Mouse (Mus musculus): ENCODE results near the gene Nanos1. TPM values are rescaled to one million over a fixed set of nuclear protein-coding genes. Genes with fewer than 3 reads are reported as not detected.

Nanos1 gene
- total and polyA plus RNA-seq, 3 experiments = 1.2 to 3.2 (median 1.3) TPM

DNA sequence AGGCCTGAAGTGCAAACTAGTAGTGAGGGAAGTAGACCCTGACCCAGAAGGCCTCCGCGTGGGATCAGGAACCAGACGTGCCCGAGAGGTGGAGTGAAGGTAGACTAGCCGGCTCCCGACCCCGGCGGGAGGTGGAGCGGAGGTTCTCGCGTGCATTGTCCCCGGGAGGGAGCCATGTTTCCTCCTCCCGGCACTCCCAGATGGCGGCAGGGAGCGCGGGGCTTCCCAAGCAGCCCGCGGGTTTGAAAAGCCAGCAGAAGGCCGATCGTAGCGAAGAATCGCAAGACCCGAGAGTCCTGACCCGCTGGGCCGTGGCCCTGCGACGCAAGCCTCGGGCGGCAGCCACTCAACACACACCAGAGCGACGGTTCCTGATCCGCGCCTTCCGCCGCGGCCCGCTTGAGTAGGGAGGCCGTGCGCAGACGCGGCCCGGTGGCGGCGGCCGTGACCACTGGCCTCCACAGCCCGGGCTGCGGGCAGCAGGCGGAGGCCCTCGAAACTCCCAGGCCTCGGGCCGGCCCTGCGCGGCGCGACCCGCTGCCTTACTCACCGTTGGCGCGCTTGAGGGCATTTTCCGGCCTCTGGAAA lies 34.2 kb downstream of the Nanos1 start:
- Histone ChIP-seq H3K9ac (ENCODE audit: insufficient read depth, low read depth) (peak overlapping the region; percentile 99), H3K4me3 (replicated peaks in 1 of 3; ENCODE audit: low read depth in 2 of 3, low read length in 2 of 3, poor library complexity in 1 of 3) (peak overlapping the region; percentile 81 to 96 (median 92)), H3K4me2 (ENCODE audit: insufficient read depth, low read depth, poor library complexity, severe bottlenecking) (peak overlapping the region; percentile 4; the same call in 1 of the 2 replicates), H3K9me3 (replicated peaks; ENCODE audit: low read length) (no peaks in the 10 kb centered on the region), H3K4me1 (ENCODE audit: control insufficient read depth in 1 of 2, insufficient read depth in 2 of 2) (peaks cover 0 to 22% of the 10 kb centered on the region in 2 experiments; a peak in 2 of 4 replicates), H3K79me2 (replicated peaks; ENCODE audit: control insufficient read depth, extremely low read depth, insufficient read depth, poor library complexity, severe bottlenecking) (peaks cover 43% of the 10 kb centered on the region), H3K36me3 (replicated peaks in 1 of 2; ENCODE audit: control insufficient read depth in 1 of 2, insufficient read depth in 1 of 2, low read length in 1 of 2) (peaks cover 0 to 7% of the 10 kb centered on the region in 2 experiments), H3K27ac (ENCODE audit: insufficient read depth, low read depth) (peak overlapping the region; percentile 95), H3K27me3 (replicated peaks) (no peaks in the 10 kb centered on the region)
- dilution Hi-C loops (cut with MboI; ENCODE audit: extremely low pct_ligation_motif_present, extremely low pct_unique_long_range_greater_than_20kb, low sequenced_read_pairs) = no loop called here
- in situ Hi-C loops (cut with MboI; ENCODE audit: low pct_ligation_motif_present, low pct_unique_long_range_greater_than_20kb, low sequenced_read_pairs) = no loop called here
- peak; percentile 53 for DNase-seq (ENCODE audit: extremely low read depth)
- TF ChIP-seq TCF12 (IDR thresholded peaks at IDR 0.05; ENCODE audit: low read depth, low read length) = peak; percentile 30
- TF ChIP-seq RCOR1 (conservative IDR thresholded peaks at IDR 0.05; ENCODE audit: low read depth, low read length) = no peak
- 0 out of 2 replicates have a peak, but pooled peaks have one; percentile 7 for TF ChIP-seq IRF4 (IDR thresholded peaks at IDR 0.05; ENCODE audit: low read depth, low read length)
- TF ChIP-seq CHD2 (IDR thresholded peaks at IDR 0.05; ENCODE audit: low read length) = peak; percentile 23; the same call in 1 of the 2 replicates
- no peak; the same call in 1 of the 2 replicates for TF ChIP-seq ZMIZ1 (IDR thresholded peaks at IDR 0.05; ENCODE audit: low read depth, low read length)
- 0 out of 2 replicates have a peak, but pooled peaks have one; percentile 19 for TF ChIP-seq TBP (conservative IDR thresholded peaks at IDR 0.05; ENCODE audit: low read depth, low read length)

GRCm38 (mm10) chr19:60790551-60791161 lies 34.9 kb downstream of the Nanos1 start, which contains the start of gene Eif3a:
Gene Eif3a, minus strand, starts transcription at chr19:60790658.
- dilution Hi-C loops (cut with MboI; ENCODE audit: extremely low pct_ligation_motif_present, extremely low pct_unique_long_range_greater_than_20kb, low sequenced_read_pairs) (no loop called here), in situ Hi-C loops (cut with MboI; ENCODE audit: low pct_ligation_motif_present, low pct_unique_long_range_greater_than_20kb, low sequenced_read_pairs) (no loop called here)
- Histone ChIP-seq H3K9me3 (replicated peaks; ENCODE audit: low read length) (no peaks in the 10 kb centered on the region), H3K27me3 (replicated peaks) (no peaks in the 10 kb centered on the region), H3K36me3 (replicated peaks in 1 of 2; ENCODE audit: control insufficient read depth in 1 of 2, insufficient read depth in 1 of 2, low read length in 1 of 2) (peaks cover 0 to 6% of the 10 kb centered on the region in 2 experiments), H3K79me2 (replicated peaks; ENCODE audit: control insufficient read depth, extremely low read depth, insufficient read depth, poor library complexity, severe bottlenecking) (peaks cover 38% of the 10 kb centered on the region), H3K9ac (ENCODE audit: insufficient read depth, low read depth) (peak within 1 kb of the TSS; percentile 99), H3K4me1 (ENCODE audit: control insufficient read depth in 1 of 2, insufficient read depth in 2 of 2) (peaks cover 0 to 25% of the 10 kb centered on the region in 2 experiments; a peak in 2 of 4 replicates), H3K4me3 (replicated peaks in 1 of 3; ENCODE audit: low read depth in 2 of 3, low read length in 2 of 3, poor library complexity in 1 of 3) (peak within 1 kb of the TSS; percentile 81 to 96 (median 92)), H3K27ac (ENCODE audit: insufficient read depth, low read depth) (peak within 1 kb of the TSS; percentile 95), H3K4me2 (ENCODE audit: insufficient read depth, low read depth, poor library complexity, severe bottlenecking) (peak within 1 kb of the TSS; percentile 90)
- DNase-seq (ENCODE audit: extremely low read depth) = peak; percentile 92
- TF ChIP-seq SMC3 (IDR thresholded peaks at IDR 0.05; ENCODE audit: low read depth, low read length) (no peak), ETS1 (conservative IDR thresholded peaks at IDR 0.05; ENCODE audit: low read depth, low read length) (peak; percentile 42), GABPA (IDR thresholded peaks at IDR 0.05; ENCODE audit: insufficient replicate concordance, low read depth, low read length) (no peak), MAFK (IDR thresholded peaks at IDR 0.05; ENCODE audit: insufficient replicate concordance, low read length) (0 out of 2 replicates have a peak, but pooled peaks have one; percentile 23), TBP (conservative IDR thresholded peaks at IDR 0.05; ENCODE audit: low read depth, low read length) (peak; percentile 84), NRF1 (IDR thresholded peaks at IDR 0.05; ENCODE audit: low read depth, low read length) (peak; percentile 98), ZKSCAN1 (IDR thresholded peaks at IDR 0.05; ENCODE audit: borderline replicate concordance, low read depth, low read length) (no peak), SIN3A (IDR thresholded peaks at IDR 0.05; ENCODE audit: low read length) (peak; percentile 42; the same call in 1 of the 2 replicates), ZNF384 (IDR thresholded peaks at IDR 0.05; ENCODE audit: low read depth, low read length) (no peak), MXI1 (IDR thresholded peaks at IDR 0.05; ENCODE audit: low read depth, low read length) (peak; percentile 96), JUN (IDR thresholded peaks at IDR 0.05; ENCODE audit: insufficient read depth, low read depth, low read length) (no peak), ZC3H11A (IDR thresholded peaks at IDR 0.05; ENCODE audit: low read depth, low read length) (no peak), RCOR1 (conservative IDR thresholded peaks at IDR 0.05; ENCODE audit: low read depth, low read length) (no peak; the same call in 1 of the 2 replicates), BHLHE40 (IDR thresholded peaks at IDR 0.05; ENCODE audit: low read depth, low read length) (peak; percentile 49; the same call in 1 of the 2 replicates), IRF4 (IDR thresholded peaks at IDR 0.05; ENCODE audit: low read depth, low read length) (peak; percentile 73), EP300 (IDR thresholded peaks at IDR 0.05; ENCODE audit: low read length) (no peak), ZMIZ1 (IDR thresholded peaks at IDR 0.05; ENCODE audit: low read depth, low read length) (peak; percentile 88), USF1 (IDR thresholded peaks at IDR 0.05; ENCODE audit: low read depth, low read length) (peak; percentile 90), KAT2A (IDR thresholded peaks at IDR 0.05; ENCODE audit: insufficient replicate concordance, low read length) (0 out of 2 replicates have a peak, but pooled peaks have one; percentile 76), ELF1 (IDR thresholded peaks at IDR 0.05; ENCODE audit: low read depth, low read length) (peak; percentile 91), HCFC1 (IDR thresholded peaks at IDR 0.05; ENCODE audit: low read depth, low read length) (peak; percentile 79), MAZ (IDR thresholded peaks at IDR 0.05; ENCODE audit: low read depth, low read length) (peak; percentile 29; the same call in 1 of the 2 replicates), TCF12 (IDR thresholded peaks at IDR 0.05; ENCODE audit: low read depth, low read length) (peak; percentile 97), E2F4 (IDR thresholded peaks at IDR 0.05; ENCODE audit: insufficient replicate concordance, low read depth, low read length) (peak; percentile 74; the same call in 1 of the 2 replicates), MAX (IDR thresholded peaks at IDR 0.05; ENCODE audit: low read length) (peak; percentile 98), POLR2A (IDR thresholded peaks at IDR 0.05; ENCODE audit: low read depth, low read length) (peak; percentile 92), CTCF (conservative IDR thresholded peaks at IDR 0.05 in 1 of 2, IDR thresholded peaks at IDR 0.05 in 1 of 2; ENCODE audit: low read depth in 2 of 2, low read length in 2 of 2) (no peak), NELFE (IDR thresholded peaks at IDR 0.05; ENCODE audit: low read depth, low read length) (peak; percentile 97)

All from CH12.LX (cell line).